Mouse (Mus musculus): ENCODE results near the gene Atp6v0e. TPM values are rescaled to one million over a fixed set of nuclear protein-coding genes. Genes with fewer than 3 reads are reported as not detected.

The Atp6v0e gene
- polyA plus RNA-seq, 1 experiment from 2014 or later = 114 TPM

- Histone ChIP-seq H3K9ac (no peak overlapping the region), H3K4me1 (replicated peaks) (peaks cover 26% of the 10 kb centered on the region), H3K27ac (no peak overlapping the region; the same call in 1 of the 2 replicates), H3K27me3 (0 out of 2 replicates have a peak, but pooled peaks cover 2% of the 10 kb centered on the region), H3K9me3 (no peaks in the 10 kb centered on the region), H3K36me3 (no peaks in the 10 kb centered on the region), H3K4me3 (no peak overlapping the region), H3K4me2 (no peak overlapping the region)
- ATAC-seq (ENCODE audit: low FRiP score) = no peak
- 56% methylated on average over 6 of the region's 6 CpGs for WGBS
Measured at GRCm38 (mm10) chr17:26710049-26710448, 47.0 kb downstream of the Atp6v0e start.

- Histone ChIP-seq H3K27ac (peak within 1 kb of the TSS; percentile 86), H3K36me3 (no peaks in the 10 kb centered on the region), H3K9me3 (no peaks in the 10 kb centered on the region), H3K27me3 (0 out of 2 replicates have a peak, but pooled peaks cover 2% of the 10 kb centered on the region), H3K4me1 (replicated peaks) (peaks cover 13% of the 10 kb centered on the region), H3K9ac (peak within 1 kb of the TSS; percentile 75), H3K4me3 (peak within 1 kb of the TSS; percentile 85), H3K4me2 (peak within 1 kb of the TSS; percentile 71)
- peak; percentile 87 for ATAC-seq (ENCODE audit: low FRiP score)
- WGBS = under 1% methylated on average over 41 of the region's 41 CpGs
Measured at GRCm38 (mm10) chr17:26715271-26715758, 52.3 kb downstream of the Atp6v0e start, which contains the start of gene Crebrf. Crebrf (plus strand) TSS chr17:26715650.

GRCm38 (mm10) chr17:26715916-26716717 lies 53.1 kb downstream of the Atp6v0e start:
- Histone ChIP-seq H3K36me3 (no peaks in the 10 kb centered on the region), H3K4me3 (peak overlapping the region; percentile 85), H3K27ac (peak overlapping the region; percentile 86), H3K4me2 (peak overlapping the region; percentile 71), H3K27me3 (0 out of 2 replicates have a peak, but pooled peaks cover 2% of the 10 kb centered on the region), H3K9ac (peak overlapping the region; percentile 75), H3K4me1 (replicated peaks) (peaks cover 11% of the 10 kb centered on the region), H3K9me3 (no peaks in the 10 kb centered on the region)
- WGBS = under 1% methylated on average over 65 of the region's 75 CpGs
- peak; percentile 98 for ATAC-seq (ENCODE audit: low FRiP score)

GRCm38 (mm10) chr17:26717868-26718267 lies 54.8 kb downstream of the Atp6v0e start:
- ATAC-seq (ENCODE audit: low FRiP score) = no peak
- H3K36me3 ChIP-seq = no peaks in the 10 kb centered on the region
- H3K27ac ChIP-seq = no peak overlapping the region
- no peak overlapping the region for H3K4me3 ChIP-seq
- 63% methylated on average over 2 of the region's 2 CpGs for WGBS
- no peaks in the 10 kb centered on the region for H3K27me3 ChIP-seq
- H3K4me2 ChIP-seq = no peak overlapping the region
- peaks cover 11% of the 10 kb centered on the region for H3K4me1 ChIP-seq (replicated peaks)
- H3K9me3 ChIP-seq = no peaks in the 10 kb centered on the region
- H3K9ac ChIP-seq = no peak overlapping the region

- Histone ChIP-seq H3K4me2 (no peak overlapping the region), H3K9me3 (no peaks in the 10 kb centered on the region), H3K36me3 (no peaks in the 10 kb centered on the region), H3K4me1 (replicated peaks) (peaks cover 7% of the 10 kb centered on the region), H3K9ac (no peak overlapping the region), H3K27ac (no peak overlapping the region), H3K4me3 (no peak overlapping the region), H3K27me3 (no peaks in the 10 kb centered on the region)
- no peak for ATAC-seq (ENCODE audit: low FRiP score)
Measured at GRCm38 (mm10) chr17:26719405-26719804, 56.4 kb downstream of the Atp6v0e start.

GRCm38 (mm10) chr17:26721802-26722201 lies 58.8 kb downstream of the Atp6v0e start:
- H3K4me1 ChIP-seq (replicated peaks) = no peaks in the 10 kb centered on the region; the same call in 1 of the 2 replicates
- WGBS = 80% methylated on average over 2 of the region's 2 CpGs
- ATAC-seq (ENCODE audit: low FRiP score) = no peak
- H3K9me3 ChIP-seq = no peaks in the 10 kb centered on the region
- H3K4me2 ChIP-seq = no peak overlapping the region
- H3K4me3 ChIP-seq = no peak overlapping the region
- H3K27me3 ChIP-seq = no peaks in the 10 kb centered on the region
- no peaks in the 10 kb centered on the region for H3K36me3 ChIP-seq
- no peak overlapping the region for H3K9ac ChIP-seq
- no peak overlapping the region for H3K27ac ChIP-seq

GRCm38 (mm10) chr17:26724790-26725189 lies 61.8 kb downstream of the Atp6v0e start:
- H3K27me3 ChIP-seq = no peaks in the 10 kb centered on the region
- no peak for ATAC-seq (ENCODE audit: low FRiP score)
- 56% methylated on average over 1 of the region's 1 CpGs for WGBS
- no peak overlapping the region for H3K4me2 ChIP-seq
- no peak overlapping the region for H3K27ac ChIP-seq
- no peaks in the 10 kb centered on the region for H3K4me1 ChIP-seq (replicated peaks)
- H3K36me3 ChIP-seq = no peaks in the 10 kb centered on the region
- no peaks in the 10 kb centered on the region for H3K9me3 ChIP-seq
- H3K9ac ChIP-seq = no peak overlapping the region
- no peak overlapping the region for H3K4me3 ChIP-seq

- no peak overlapping the region for H3K4me2 ChIP-seq
- no peak overlapping the region for H3K4me3 ChIP-seq
- H3K27me3 ChIP-seq = no peaks in the 10 kb centered on the region
- no peak overlapping the region for H3K9ac ChIP-seq
- 93% methylated on average over 1 of the region's 1 CpGs for WGBS
- H3K27ac ChIP-seq = no peak overlapping the region
- H3K36me3 ChIP-seq = no peaks in the 10 kb centered on the region
- H3K4me1 ChIP-seq (replicated peaks) = no peaks in the 10 kb centered on the region
- no peak for ATAC-seq (ENCODE audit: low FRiP score)
- H3K9me3 ChIP-seq = no peaks in the 10 kb centered on the region
Measured at GRCm38 (mm10) chr17:26726674-26727073, 63.6 kb downstream of the Atp6v0e start.

GRCm38 (mm10) chr17:26727110-26727755 lies 64.2 kb downstream of the Atp6v0e start:
- H3K27ac ChIP-seq = no peak overlapping the region
- H3K4me2 ChIP-seq = no peak overlapping the region
- 76% methylated on average over 3 of the region's 3 CpGs for WGBS
- no peaks in the 10 kb centered on the region for H3K9me3 ChIP-seq
- ATAC-seq (ENCODE audit: low FRiP score) = no peak
- no peaks in the 10 kb centered on the region for H3K4me1 ChIP-seq (replicated peaks)
- H3K36me3 ChIP-seq = no peaks in the 10 kb centered on the region
- H3K9ac ChIP-seq = no peak overlapping the region
- no peak overlapping the region for H3K4me3 ChIP-seq
- no peaks in the 10 kb centered on the region for H3K27me3 ChIP-seq

- Histone ChIP-seq H3K4me2 (no peak overlapping the region), H3K9ac (no peak overlapping the region), H3K4me3 (no peak overlapping the region), H3K27me3 (no peaks in the 10 kb centered on the region), H3K4me1 (replicated peaks) (no peaks in the 10 kb centered on the region), H3K9me3 (no peaks in the 10 kb centered on the region), H3K27ac (no peak overlapping the region), H3K36me3 (peaks cover 13% of the 10 kb centered on the region)
- 52% methylated on average over 4 of the region's 4 CpGs for WGBS
- no peak for ATAC-seq (ENCODE audit: low FRiP score)
Measured at GRCm38 (mm10) chr17:26742581-26742980, 79.5 kb downstream of the Atp6v0e start.

GRCm38 (mm10) chr17:26743294-26743693 lies 80.3 kb downstream of the Atp6v0e start:
- H3K9me3 ChIP-seq = no peaks in the 10 kb centered on the region
- H3K4me2 ChIP-seq = no peak overlapping the region
- no peak overlapping the region for H3K27ac ChIP-seq
- no peak overlapping the region for H3K4me3 ChIP-seq
- no peaks in the 10 kb centered on the region for H3K4me1 ChIP-seq (replicated peaks)
- no peak for ATAC-seq (ENCODE audit: low FRiP score)
- H3K9ac ChIP-seq = no peak overlapping the region
- no peaks in the 10 kb centered on the region for H3K27me3 ChIP-seq
- WGBS = 69% methylated on average over 1 of the region's 1 CpGs
- peaks cover 13% of the 10 kb centered on the region for H3K36me3 ChIP-seq

Measured in hindbrain, embryonic 13.5 days (tissue).